Mouse (Mus musculus) adrenal gland, adult 2 months (tissue): ENCODE measurements around the gene Rogdi. TPM values are rescaled to one million over a fixed set of nuclear protein-coding genes. Genes with fewer than 3 reads are reported as not detected.

Experiments
- DNase-seq: peaks from one replicate; pipeline ENCODE4 v3.0.0; 2021
- long read RNA-seq: library from polyadenylated mRNA; stranded (forward); transcript quantifications from one replicate; pipeline ENCODE4 v2.0.0, GENCODE M21; 2021
- polyA plus RNA-seq: library from polyadenylated mRNA; depleted of rRNA; stranded (reverse); fragments of >200 nt; gene quantifications from 2 replicates; pipeline ENCODE4 v1.2.3, GENCODE M21; 2012; rRNA removed
- total RNA-seq, 2 experiments: library from RNA; stranded (reverse); gene quantifications; 2 replicates each; pipeline ENCODE4 v1.2.3; 2021

Rogdi gene
- 10 to 100 TPM; 16.9 to 28.1 TPM for total RNA-seq
- polyA plus RNA-seq: 83.9 and 99.3 TPM in 2 replicates
- long read RNA-seq, transcript Rogdi-207 (11 exons, 1,355 nt): major isoform, 16 of 19 reads
- long read RNA-seq, partial matches to known transcripts: 2 of 19 reads
- long read RNA-seq, other reads (novel, unspliced or antisense): 1 of 19 reads

- peak; percentile 99 for DNase-seq
Measured at GRCm38 (mm10) chr16:5013054-5013838, at the start of gene Rogdi. Gene Rogdi (minus strand): TSS chr16:5013553.

GRCm38 (mm10) chr16:5058114-5058513, 44.8 kb upstream of the Rogdi start:
- DNase-seq: no peak

- peak; percentile 88 for DNase-seq
Measured at GRCm38 (mm10) chr16:5050251-5051110, 37.1 kb upstream of the Rogdi start.

GRCm38 (mm10) chr16:5049774-5050234, 36.5 kb upstream of the Rogdi start, which contains the start of the genes Glyr1 and Ubn1:
Gene Glyr1 (minus strand): TSS chr16:5049863.
Gene Ubn1 (plus strand): TSS chr16:5050057.
- peak; percentile 99 for DNase-seq

- no peak for DNase-seq
Measured at GRCm38 (mm10) chr16:5049182-5049773, 35.9 kb upstream of the Rogdi start.

GRCm38 (mm10) chr16:5045322-5045721, 32.0 kb upstream of the Rogdi start:
- DNase-seq: no peak

GRCm38 (mm10) chr16:5036649-5037234, 23.4 kb upstream of the Rogdi start:
- DNase-seq: no peak

- DNase-seq: peak; percentile 52
Measured at GRCm38 (mm10) chr16:5035591-5035990, 22.2 kb upstream of the Rogdi start.

- DNase-seq: no peak
Measured at GRCm38 (mm10) chr16:5029847-5030246, 16.5 kb upstream of the Rogdi start.

- DNase-seq: no peak
Measured at GRCm38 (mm10) chr16:5024021-5024420, 10.7 kb upstream of the Rogdi start.

- DNase-seq: no peak
Measured at GRCm38 (mm10) chr16:5014578-5014977, 1.2 kb upstream of the Rogdi start.

GRCm38 (mm10) chr16:5012036-5013005, 1.0 kb downstream of the Rogdi start:
- no peak for DNase-seq

- DNase-seq: no peak
Measured at GRCm38 (mm10) chr16:5011285-5011684, 2.1 kb downstream of the Rogdi start.

GRCm38 (mm10) chr16:5010371-5010935, 2.9 kb downstream of the Rogdi start:
- DNase-seq: no peak

- DNase-seq: no peak
Measured at GRCm38 (mm10) chr16:5008076-5008475, 5.3 kb downstream of the Rogdi start.

- DNase-seq: no peak
Measured at GRCm38 (mm10) chr16:5007492-5007891, 5.9 kb downstream of the Rogdi start.

GRCm38 (mm10) chr16:5007067-5007466, 6.3 kb downstream of the Rogdi start, which contains the start of gene Smim22:
Gene Smim22 (plus strand): TSS chr16:5007288.
- no peak for DNase-seq

- no peak for DNase-seq
Measured at GRCm38 (mm10) chr16:5000611-5001010, 12.7 kb downstream of the Rogdi start.

- no peak for DNase-seq
Measured at GRCm38 (mm10) chr16:4998984-4999383, 14.4 kb downstream of the Rogdi start.

- peak; percentile 11 for DNase-seq
Measured at GRCm38 (mm10) chr16:4997553-4997952, 15.8 kb downstream of the Rogdi start, which contains the start of gene Sept12. Gene Sept12 (minus strand): TSS chr16:4997852.
